12 mouse cellular contexts compared by ENCODE assay signal in genomic region chr1:121527061-121527460, GRCm38 (mm10). TPM values are rescaled to one million over a fixed set of nuclear protein-coding genes. Genes with fewer than 3 reads are reported as not detected.
DNase-seq lines count a peak whose midpoint lies in the region; ATAC-seq and TF ChIP-seq lines count a peak whose summit lies in the region.
"Had no signal": no experiment of that assay in that cellular context is flagged by ENCODE, and none has a peak within 500 bp of the region (broad histone marks: within the 10 kb centered on the region; RNA-seq: fewer than 3 reads in every experiment).

No protein-coding gene starts in this region.

- no peak overlapping the region for H3K4me3 ChIP-seq in liver, embryonic 13.5 days (replicated peaks)
- no peak overlapping the region for H3K4me3 ChIP-seq in liver, postnatal 0 days (ENCODE audit: low read depth, low read length)
- H3K4me3 ChIP-seq in hindbrain, embryonic 15.5 days: peak overlapping the region; percentile 40
- peak overlapping the region; percentile 30 for H3K4me3 ChIP-seq in neural tube, embryonic 13.5 days

- ATAC-seq in frontal cortex, adult (ENCODE audit: low TSS enrichment): peak; percentile 35; the same call in 1 of the 2 replicates
- no peak for ATAC-seq in liver, embryonic 13.5 days (ENCODE audit: low read depth)
- ATAC-seq in liver, postnatal 0 days: no peak
- ATAC-seq in hindbrain, embryonic 15.5 days (ENCODE audit: low FRiP score, low read depth): no peak
- ATAC-seq in neural tube, embryonic 13.5 days (ENCODE audit: low read depth): peak; percentile 29; the same call in 1 of the 2 replicates
- no peak for ATAC-seq in monocyte, adult 5-6 weeks (replicated peaks; ENCODE audit: insufficient number of reproducible peaks, low FRiP score, low TSS enrichment, poor library complexity, severe bottlenecking)

- TF ChIP-seq CTCF in liver, postnatal 0 days (IDR thresholded peaks at IDR 0.05; ENCODE audit: low read depth): no peak

- peak overlapping the region; percentile 36; the same call in 1 of the 2 replicates for H3K4me2 ChIP-seq in liver, embryonic 13.5 days
- H3K4me2 ChIP-seq in liver, postnatal 0 days (ENCODE audit: low read depth, low read length): no peak overlapping the region
- H3K4me2 ChIP-seq in hindbrain, embryonic 15.5 days: peak overlapping the region; percentile 83
- H3K4me2 ChIP-seq in neural tube, embryonic 13.5 days: peak overlapping the region; percentile 57

- H3K27me3 ChIP-seq in liver, embryonic 13.5 days: peaks cover 33% of the 10 kb centered on the region
- peaks cover 14% of the 10 kb centered on the region for H3K27me3 ChIP-seq in liver, postnatal 0 days (ENCODE audit: insufficient read depth, low read length)
- H3K27me3 ChIP-seq in hindbrain, embryonic 15.5 days: peaks cover 33% of the 10 kb centered on the region
- peaks cover 38% of the 10 kb centered on the region for H3K27me3 ChIP-seq in neural tube, embryonic 13.5 days

- 37% methylated on average over 17 of the region's 17 CpGs for WGBS in liver, embryonic 13.5 days (ENCODE audit: insufficient replicate concordance)
- 53% methylated on average over 17 of the region's 17 CpGs for WGBS in liver, postnatal 0 days (ENCODE audit: insufficient replicate concordance)
- WGBS in hindbrain, embryonic 15.5 days: 49% methylated on average over 17 of the region's 17 CpGs
- 51% methylated on average over 17 of the region's 17 CpGs for WGBS in neural tube, embryonic 13.5 days

- no peak overlapping the region for H3K27ac ChIP-seq in liver, embryonic 13.5 days
- H3K27ac ChIP-seq in liver, postnatal 0 days (ENCODE audit: low read depth): no peak overlapping the region
- no peak overlapping the region for H3K27ac ChIP-seq in hindbrain, embryonic 15.5 days (replicated peaks)
- no peak overlapping the region for H3K27ac ChIP-seq in neural tube, embryonic 13.5 days (replicated peaks)

- H3K9me3 ChIP-seq in liver, embryonic 13.5 days (replicated peaks): no peaks in the 10 kb centered on the region
- no peaks in the 10 kb centered on the region for H3K9me3 ChIP-seq in liver, postnatal 0 days (ENCODE audit: low read length)
- no peaks in the 10 kb centered on the region for H3K9me3 ChIP-seq in hindbrain, embryonic 15.5 days
- H3K9me3 ChIP-seq in neural tube, embryonic 13.5 days: no peaks in the 10 kb centered on the region

- H3K9ac ChIP-seq in liver, embryonic 13.5 days: no peak overlapping the region
- no peak overlapping the region for H3K9ac ChIP-seq in liver, postnatal 0 days (replicated peaks)
- no peak overlapping the region for H3K9ac ChIP-seq in hindbrain, embryonic 15.5 days
- H3K9ac ChIP-seq in neural tube, embryonic 13.5 days: 0 out of 2 replicates have a peak overlapping the region, but pooled peaks have one; percentile 34

- H3K4me1 ChIP-seq in liver, embryonic 13.5 days (replicated peaks): no peaks in the 10 kb centered on the region
- no peaks in the 10 kb centered on the region for H3K4me1 ChIP-seq in liver, postnatal 0 days (ENCODE audit: insufficient read depth)
- H3K4me1 ChIP-seq in hindbrain, embryonic 15.5 days (replicated peaks): peaks cover 17% of the 10 kb centered on the region
- H3K4me1 ChIP-seq in neural tube, embryonic 13.5 days (replicated peaks): peaks cover 16% of the 10 kb centered on the region

- H3K36me3 ChIP-seq in liver, embryonic 13.5 days: no peaks in the 10 kb centered on the region
- no peaks in the 10 kb centered on the region for H3K36me3 ChIP-seq in liver, postnatal 0 days (replicated peaks; ENCODE audit: insufficient read depth, low read length)
- H3K36me3 ChIP-seq in hindbrain, embryonic 15.5 days: no peaks in the 10 kb centered on the region
- no peaks in the 10 kb centered on the region for H3K36me3 ChIP-seq in neural tube, embryonic 13.5 days

- no peak for DNase-seq in frontal cortex, postnatal 14 days (ENCODE audit: low spot score in 2 of 2)
- DNase-seq in liver, embryonic 13.5 days: no peak
- no peak for DNase-seq in liver, postnatal 0 days
- no peak for DNase-seq in MN1 (ENCODE audit: low spot score)
- DNase-seq: cerebellum, postnatal 36 days; heart, postnatal 4 days; lung, postnatal 4 days; spleen, adult 18-20 months had no signal

- TF ChIP-seq EP300 in liver, postnatal 0 days (IDR thresholded peaks at IDR 0.05; ENCODE audit: low read depth): no peak

RNA-seq across cellular contexts. Expression of gene Htr5b, which starts 1.2 kb away (rescaled TPM):
- polyA plus RNA-seq in liver, embryonic 13.5 days (2015; fragmentation: Nextera tagmentation; extraction: Ambion mirVana): not detected in 2 replicates
- polyA plus RNA-seq in liver, postnatal 0 days (2015; fragmentation: Nextera tagmentation; extraction: Ambion mirVana): not detected in 2 replicates
- polyA plus RNA-seq in hindbrain, embryonic 15.5 days (2015; fragmentation: Nextera tagmentation; extraction: Ambion mirVana): 1.7 and 2.1 TPM in 2 replicates
- 0.13 and 0.50 TPM in 2 replicates for polyA plus RNA-seq in neural tube, embryonic 13.5 days (2015; fragmentation: Nextera tagmentation; extraction: Ambion mirVana)
- not detected in 3 replicates for total RNA-seq in monocyte, adult 5-6 weeks (2017)
- total RNA-seq: heart, postnatal 4 days had no signal

RNA-seq across cellular contexts. Expression of gene Ddx18, which starts 40.7 kb away (rescaled TPM):
- 57.1 and 62.5 TPM in 2 replicates for polyA plus RNA-seq in liver, embryonic 13.5 days (2015; fragmentation: Nextera tagmentation; extraction: Ambion mirVana)
- polyA plus RNA-seq in liver, postnatal 0 days (2015; fragmentation: Nextera tagmentation; extraction: Ambion mirVana): 27.1 and 29.0 TPM in 2 replicates
- 31.6 and 37.9 TPM in 2 replicates for polyA plus RNA-seq in hindbrain, embryonic 15.5 days (2015; fragmentation: Nextera tagmentation; extraction: Ambion mirVana)
- 37.4 and 42.5 TPM in 2 replicates for polyA plus RNA-seq in neural tube, embryonic 13.5 days (2015; fragmentation: Nextera tagmentation; extraction: Ambion mirVana)
- total RNA-seq in monocyte, adult 5-6 weeks (2017): 19.0 to 38.8 TPM (median 25.3 TPM) in 3 replicates

Comparison
In these comparisons a context has a peak if more than half of its experiments do, and no peak if none do; other contexts are left out.
1. ATAC-seq: peak in frontal cortex, adult (single experiment) and neural tube, embryonic 13.5 days (single experiment); none in liver, embryonic 13.5 days (single experiment), liver, postnatal 0 days (single experiment), hindbrain, embryonic 15.5 days (single experiment) and monocyte, adult 5-6 weeks (single experiment).
2. H3K4me3 ChIP-seq: peak in hindbrain, embryonic 15.5 days (single experiment) and neural tube, embryonic 13.5 days (single experiment); none in liver, embryonic 13.5 days (single experiment) and liver, postnatal 0 days (single experiment).